In genomic region chr19:16315525-16315924, GRCm38 (mm10) we compare ENCODE assay signal across 26 mouse cellular contexts.
"Had no signal": no experiment of that assay in that cellular context is flagged by ENCODE, and none has a peak within 500 bp of the region (broad histone marks: within the 10 kb centered on the region; RNA-seq: fewer than 3 reads in every experiment).

No protein-coding gene starts in this region.

- H3K27me3 ChIP-seq: heart, embryonic 13.5 days; heart, embryonic 15.5 days; hindbrain, embryonic 12.5 days; intestine, embryonic 15.5 days; limb, embryonic 13.5 days; limb, embryonic 15.5 days; liver, embryonic 13.5 days had no signal

- H3K36me3 ChIP-seq: heart, embryonic 13.5 days; heart, embryonic 15.5 days; hindbrain, embryonic 12.5 days; intestine, embryonic 15.5 days; limb, embryonic 15.5 days; liver, embryonic 13.5 days had no signal

- H3K4me3 ChIP-seq: heart, adult 2 months; heart, embryonic 13.5 days; heart, embryonic 15.5 days; hindbrain, embryonic 10.5 days; hindbrain, embryonic 12.5 days; intestine, embryonic 15.5 days; layer of hippocampus, adult 2 months; left cerebral cortex, adult 2 months; limb, embryonic 13.5 days; limb, embryonic 15.5 days; liver, embryonic 13.5 days had no signal

- H3K9me3 ChIP-seq: heart, embryonic 13.5 days; heart, embryonic 15.5 days; hindbrain, embryonic 10.5 days; hindbrain, embryonic 12.5 days; intestine, embryonic 15.5 days; limb, embryonic 13.5 days; limb, embryonic 15.5 days; liver, embryonic 13.5 days had no signal

- H3K9ac ChIP-seq: heart, embryonic 13.5 days; heart, embryonic 15.5 days; hindbrain, embryonic 12.5 days; hindbrain, embryonic 14.5 days; intestine, embryonic 15.5 days; limb, embryonic 13.5 days; limb, embryonic 15.5 days; liver, embryonic 13.5 days had no signal

- ATAC-seq: hindbrain, embryonic 16.5 days; inflammation-experienced regulatory T-cells, adult 6 months; intestine, embryonic 15.5 days; intestine, postnatal 0 days had no signal

- H3K4me1 ChIP-seq: intestine, embryonic 15.5 days had no signal

- H3K27ac ChIP-seq: heart, adult 2 months; heart, embryonic 13.5 days; heart, embryonic 15.5 days; hindbrain, embryonic 10.5 days; hindbrain, embryonic 12.5 days; hindbrain, embryonic 14.5 days; intestine, embryonic 15.5 days; layer of hippocampus, adult 2 months; left cerebral cortex, adult 2 months; limb, embryonic 13.5 days; limb, embryonic 15.5 days; liver, embryonic 13.5 days had no signal

- H3K4me2 ChIP-seq: heart, embryonic 11.5 days; heart, embryonic 13.5 days; heart, embryonic 15.5 days; hindbrain, embryonic 12.5 days; hindbrain, embryonic 14.5 days; intestine, embryonic 15.5 days; limb, embryonic 13.5 days; limb, embryonic 15.5 days; liver, embryonic 13.5 days had no signal

- DNase-seq: gastrocnemius, postnatal 14 days; gastrocnemius, postnatal 36 days; heart, adult 11 months; heart, adult 2 months; heart, postnatal 14 days; heart, postnatal 36 days; kidney, adult 18-20 months; kidney, adult 8-10 months; kidney, postnatal 10 days; kidney, postnatal 25 days; kidney, postnatal 4 days; liver, embryonic 13.5 days had no signal
